Mouse (Mus musculus): Measurements from ENCODE around the gene Dnttip2.
"Not testable (repeated sequence)": the region's sequence is repeated elsewhere in the genome, so short reads cannot be mapped to it uniquely, and the experiment has no call there.

Gene Dnttip2

DNA sequence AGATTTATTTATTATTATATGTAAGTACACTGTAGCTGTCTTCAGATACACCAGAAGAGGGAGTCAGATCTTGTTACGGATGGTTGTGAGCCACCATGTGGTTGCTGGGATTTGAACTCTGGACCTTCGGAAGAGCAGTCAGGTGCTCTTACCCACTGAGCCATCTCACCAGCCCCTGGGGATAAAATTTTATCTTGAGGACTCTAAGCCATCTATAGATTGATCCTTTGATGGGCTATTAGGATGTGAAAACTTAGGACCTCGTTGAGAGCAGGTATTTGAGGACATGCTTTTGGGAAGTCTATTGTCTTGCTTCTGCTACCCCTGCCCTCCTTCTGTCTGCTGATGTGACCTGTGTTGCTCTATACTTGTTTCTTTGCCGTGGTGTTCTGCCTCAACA lies 15.2 kb downstream of the Dnttip2 start:
- not testable (repeated sequence) for DNase-seq (ENCODE audit: low read depth, low spot score)

DNA sequence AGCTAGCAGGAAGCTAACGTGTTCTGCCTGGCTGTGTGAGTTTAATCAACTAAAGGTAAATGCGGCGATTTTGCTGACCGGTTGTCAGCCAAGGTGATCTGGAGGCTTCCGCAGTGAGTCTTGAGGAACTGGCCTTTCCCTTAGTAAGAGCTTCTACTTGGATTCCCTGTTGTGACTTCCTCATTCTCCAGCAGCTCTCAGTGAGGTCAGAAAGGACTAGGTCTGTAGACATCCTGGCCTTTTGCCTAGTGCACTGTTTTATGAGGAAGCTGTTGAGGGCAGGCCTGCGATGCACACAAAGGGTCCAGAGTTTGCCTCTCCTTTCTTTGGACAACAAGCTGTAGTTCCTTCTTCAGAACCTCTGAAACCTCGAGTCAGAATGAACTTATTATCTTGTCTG lies 16.5 kb downstream of the Dnttip2 start:
- DNase-seq (ENCODE audit: low read depth, low spot score) = peak; percentile 61

DNA sequence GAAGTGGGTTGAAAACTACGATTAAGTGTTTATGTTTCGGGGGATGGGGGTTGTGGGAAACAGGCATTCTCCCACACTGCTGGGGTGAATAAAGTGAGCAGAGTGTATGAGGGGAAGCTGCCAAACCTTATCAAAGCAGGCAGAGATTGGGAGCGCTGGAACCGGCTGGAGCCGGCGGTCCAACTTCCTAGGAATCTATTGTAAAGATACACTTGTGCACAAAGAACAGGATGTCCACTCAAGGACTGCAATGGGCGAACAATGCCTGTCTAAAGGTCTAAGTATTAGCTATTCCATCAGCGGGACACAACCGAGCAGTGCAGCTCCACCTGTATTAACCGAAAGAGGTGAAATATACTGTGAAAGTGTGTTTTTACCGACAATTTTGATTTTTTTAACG lies 17.6 kb downstream of the Dnttip2 start:
- no peak for DNase-seq (ENCODE audit: low read depth, low spot score)

DNA sequence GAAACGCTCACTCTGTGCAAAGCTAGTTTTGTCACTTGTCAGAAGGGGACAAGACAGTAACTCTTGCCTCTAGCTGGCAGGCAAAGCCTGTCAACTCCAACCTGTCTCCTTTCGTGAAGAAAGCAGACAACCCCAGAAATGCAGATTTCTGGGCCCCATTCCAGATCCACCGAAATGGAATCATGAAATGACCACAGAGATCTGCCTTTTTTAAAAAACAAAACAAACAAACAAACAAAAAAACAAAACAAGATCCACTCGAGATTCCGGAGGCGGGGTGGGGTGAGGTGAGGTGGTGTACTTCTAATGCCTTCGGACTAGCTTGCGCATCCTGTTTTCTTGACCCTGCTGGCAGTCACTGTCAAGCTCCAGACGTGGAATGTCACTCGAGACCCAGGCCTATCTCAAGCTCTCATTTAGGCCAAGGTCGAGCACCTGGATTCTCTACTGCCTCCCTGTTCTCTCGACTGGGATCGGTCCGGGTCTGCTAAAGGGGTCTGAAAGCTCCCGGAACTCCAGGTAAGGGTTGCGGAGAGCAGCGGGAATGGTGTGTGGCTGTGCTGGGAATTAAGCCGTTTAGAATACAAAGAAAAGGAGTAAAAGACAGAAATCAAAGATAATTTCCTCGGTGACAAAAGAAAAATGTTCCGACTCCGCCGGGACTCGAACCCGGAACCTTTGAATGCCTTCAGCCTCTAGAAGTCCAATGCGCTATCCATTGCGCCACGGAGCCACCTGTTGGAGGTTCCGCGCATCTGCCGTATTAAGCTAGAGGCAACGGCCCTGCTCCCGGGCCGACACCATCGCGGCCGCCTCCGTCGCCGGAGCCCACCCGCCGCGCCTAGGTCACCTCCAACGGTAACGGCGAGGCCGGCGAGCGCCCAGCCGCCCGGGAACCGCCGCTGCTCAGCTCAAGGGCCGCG lies 18.4 kb downstream of the Dnttip2 start:
- no peak for DNase-seq (ENCODE audit: low read depth, low spot score)

DNA sequence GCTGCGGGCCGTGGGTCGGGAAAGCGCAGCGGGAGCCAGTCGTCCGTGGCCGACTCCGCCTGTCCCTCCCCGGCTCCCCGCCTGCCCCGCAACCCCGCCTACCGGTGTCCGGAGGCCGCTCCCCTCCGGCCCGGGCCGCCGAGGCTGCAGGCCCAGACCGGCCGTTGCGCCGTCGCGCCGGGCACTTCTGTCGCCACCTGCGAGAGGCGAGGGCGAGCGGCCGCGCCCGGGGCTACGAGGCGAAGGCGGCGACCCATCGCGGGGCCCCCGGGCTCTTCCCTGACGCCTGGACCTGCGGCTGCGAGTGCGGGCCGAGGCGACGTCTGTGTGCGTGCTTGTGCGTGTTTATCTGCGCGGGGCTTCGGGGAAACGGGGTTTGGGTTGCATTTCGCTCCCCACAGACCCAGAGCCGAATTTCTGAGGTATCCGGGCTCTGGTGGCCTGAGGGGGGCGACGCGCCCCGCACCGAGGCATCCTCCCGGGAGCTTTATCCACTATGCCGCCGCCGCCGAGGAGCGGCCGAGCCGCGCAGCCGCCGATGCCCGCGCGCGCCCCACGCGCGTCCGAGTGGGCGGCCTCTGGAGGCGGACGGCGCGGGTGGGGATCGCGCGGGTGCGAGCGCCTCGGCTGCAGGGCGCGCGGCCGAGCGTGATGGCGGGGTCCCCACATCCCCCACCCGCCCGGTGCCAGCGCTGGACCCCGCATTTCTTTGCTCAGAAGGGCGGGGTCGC lies 19.2 kb downstream of the Dnttip2 start:
- DNase-seq (ENCODE audit: low read depth, low spot score) = no peak

DNA sequence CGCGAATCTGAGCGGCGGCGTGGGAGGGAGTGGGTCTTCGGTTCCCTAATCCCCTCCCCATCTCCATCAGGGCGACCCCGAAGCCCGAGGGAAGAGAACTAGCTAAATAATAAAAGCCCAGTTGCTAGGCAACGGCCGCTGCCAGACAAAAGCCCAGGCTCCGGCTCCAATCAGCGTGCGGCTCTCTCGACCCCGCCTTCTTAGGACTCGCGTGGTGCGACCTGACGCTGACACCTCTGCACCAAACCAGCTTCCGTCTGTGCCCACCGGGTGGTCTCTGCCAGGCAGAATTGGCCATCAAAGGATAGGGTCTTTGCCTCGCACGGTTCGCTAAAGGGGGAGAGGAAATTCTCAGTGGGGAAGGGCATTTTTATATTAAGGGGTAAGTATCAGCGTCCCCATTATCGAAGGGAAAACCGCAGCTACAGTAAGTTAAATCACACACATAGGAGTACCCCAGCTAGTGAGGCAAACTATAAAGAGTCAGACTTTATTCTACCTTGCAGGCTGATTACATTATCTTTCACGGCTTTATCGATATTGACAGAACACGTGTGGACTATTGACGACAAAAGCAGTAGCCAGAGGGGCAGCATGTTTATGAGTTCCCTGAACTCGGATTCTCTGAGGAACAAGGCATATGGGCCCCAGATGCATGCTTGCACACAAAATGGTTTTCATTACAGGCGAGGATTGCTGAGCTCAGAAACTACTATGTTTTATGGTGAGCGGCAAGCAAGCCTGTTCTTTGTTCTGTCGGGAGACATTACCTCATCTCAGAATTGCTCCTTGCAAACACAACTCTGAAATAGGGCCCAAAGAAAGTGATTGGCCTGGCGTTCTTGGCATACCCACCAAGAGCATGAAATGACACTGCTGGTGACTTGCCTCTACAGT lies 20.0 kb downstream of the Dnttip2 start, which contains the start of gene Bcar3:
Bcar3 (plus strand) TSS at position 183 of the 897 bp plus-strand sequence.
- DNase-seq (ENCODE audit: low read depth, low spot score) = peak; percentile 94

DNA sequence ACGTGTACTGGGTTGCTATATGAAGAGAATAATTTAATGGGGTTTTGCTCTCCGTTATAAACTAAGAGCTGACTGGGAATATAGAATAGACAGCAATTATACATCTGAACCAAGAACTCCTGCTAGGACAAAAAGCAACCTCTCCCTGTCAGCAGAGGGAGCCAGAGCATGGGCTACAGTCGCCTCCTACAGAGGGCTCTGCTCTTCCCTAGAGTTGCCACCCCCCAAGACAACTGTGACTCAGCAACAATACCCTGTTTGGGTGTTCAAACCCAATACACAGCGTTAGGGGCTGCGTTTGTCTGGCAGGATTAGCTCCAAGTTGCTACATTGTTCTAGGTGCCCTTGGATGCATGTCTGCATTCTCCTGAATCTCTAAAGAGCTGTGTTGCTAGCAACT lies 21.3 kb downstream of the Dnttip2 start:
- peak; percentile 74 for DNase-seq (ENCODE audit: low read depth, low spot score)

DNA sequence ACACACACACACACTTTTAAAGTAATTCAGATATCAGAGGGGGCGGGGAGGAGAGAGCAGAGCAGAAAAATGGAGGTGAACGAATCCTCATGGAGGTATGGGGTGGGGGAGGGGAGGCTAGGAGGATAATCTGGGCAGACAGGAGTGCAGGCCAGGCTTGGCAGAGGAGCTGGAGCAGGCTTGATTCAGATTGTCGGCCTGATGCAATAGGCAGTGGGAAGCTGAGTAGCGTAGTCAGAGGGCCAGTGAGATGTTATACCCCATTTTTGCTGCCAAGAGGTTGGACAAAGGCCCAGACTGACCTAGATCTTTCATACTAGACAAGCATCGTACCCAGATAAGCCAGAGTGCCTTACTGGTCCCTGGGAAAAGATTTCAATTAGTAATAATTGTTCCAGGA lies 22.8 kb downstream of the Dnttip2 start:
- DNase-seq (ENCODE audit: low read depth, low spot score) = no peak

DNA sequence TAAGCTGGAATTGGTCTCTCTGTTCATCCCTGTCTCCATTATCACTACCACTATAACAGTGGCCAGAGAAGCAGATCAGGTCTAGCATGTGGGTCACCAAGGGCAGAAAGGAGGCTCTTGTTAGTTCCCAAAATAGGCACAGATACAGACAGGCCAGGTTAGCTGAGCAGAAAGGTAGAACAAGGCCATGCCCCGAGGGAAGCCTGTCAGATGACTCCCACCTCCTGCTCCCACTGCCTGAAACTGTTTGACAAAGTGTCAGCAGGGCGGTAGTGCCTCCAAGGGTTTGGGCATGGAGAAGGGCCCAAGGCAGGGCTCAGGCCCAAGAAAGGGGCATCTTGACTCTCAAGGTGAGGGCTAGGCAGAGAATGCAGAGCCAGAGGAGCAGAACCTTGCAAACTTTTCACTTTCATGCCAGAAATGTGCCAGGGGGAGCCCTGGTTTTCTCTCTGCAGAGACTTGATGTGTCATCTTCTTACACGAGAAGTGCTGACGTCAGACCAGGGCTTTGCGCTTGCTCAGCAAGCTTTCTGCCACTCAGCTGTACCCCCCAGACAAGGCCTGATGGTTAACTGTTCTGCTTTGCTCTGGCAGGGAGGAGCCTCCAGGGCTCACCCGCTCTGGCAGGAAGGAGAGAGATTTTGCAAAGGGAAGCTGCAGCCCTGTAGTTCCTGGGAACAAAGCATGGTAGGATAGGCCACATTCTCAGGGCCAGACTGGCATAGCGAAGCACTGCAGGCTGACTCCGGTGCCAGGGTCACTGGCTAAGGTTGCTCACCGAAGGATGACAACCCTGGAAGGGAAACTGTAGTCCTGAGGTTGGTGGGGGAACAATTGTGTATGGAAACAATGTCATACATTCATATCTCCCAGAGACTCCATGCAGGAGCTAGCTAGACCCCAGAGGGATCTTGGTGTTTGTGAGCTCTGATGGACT lies 27.1 kb downstream of the Dnttip2 start:
- DNase-seq (ENCODE audit: low read depth, low spot score) = peak; percentile 85

DNA sequence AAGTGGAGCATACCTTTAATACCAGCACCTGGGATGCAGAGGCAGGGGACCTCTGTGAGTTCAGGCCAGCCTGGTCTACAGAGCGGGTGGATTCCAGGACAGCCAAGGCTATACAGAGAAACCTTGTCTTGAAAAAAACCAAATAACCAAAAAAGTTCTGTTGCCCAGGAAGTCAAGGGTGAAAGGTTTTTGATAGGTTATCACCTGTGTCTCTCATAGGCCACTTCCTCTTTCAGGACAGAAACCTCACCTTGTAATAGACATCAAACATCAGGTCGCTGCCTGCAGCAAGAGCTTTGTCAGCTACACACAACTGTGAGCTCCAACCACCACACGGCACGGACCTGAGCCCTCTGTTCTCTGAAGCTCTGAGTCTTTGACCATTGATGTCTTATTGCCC lies 30.4 kb downstream of the Dnttip2 start:
- no peak for DNase-seq (ENCODE audit: low read depth, low spot score)

DNA sequence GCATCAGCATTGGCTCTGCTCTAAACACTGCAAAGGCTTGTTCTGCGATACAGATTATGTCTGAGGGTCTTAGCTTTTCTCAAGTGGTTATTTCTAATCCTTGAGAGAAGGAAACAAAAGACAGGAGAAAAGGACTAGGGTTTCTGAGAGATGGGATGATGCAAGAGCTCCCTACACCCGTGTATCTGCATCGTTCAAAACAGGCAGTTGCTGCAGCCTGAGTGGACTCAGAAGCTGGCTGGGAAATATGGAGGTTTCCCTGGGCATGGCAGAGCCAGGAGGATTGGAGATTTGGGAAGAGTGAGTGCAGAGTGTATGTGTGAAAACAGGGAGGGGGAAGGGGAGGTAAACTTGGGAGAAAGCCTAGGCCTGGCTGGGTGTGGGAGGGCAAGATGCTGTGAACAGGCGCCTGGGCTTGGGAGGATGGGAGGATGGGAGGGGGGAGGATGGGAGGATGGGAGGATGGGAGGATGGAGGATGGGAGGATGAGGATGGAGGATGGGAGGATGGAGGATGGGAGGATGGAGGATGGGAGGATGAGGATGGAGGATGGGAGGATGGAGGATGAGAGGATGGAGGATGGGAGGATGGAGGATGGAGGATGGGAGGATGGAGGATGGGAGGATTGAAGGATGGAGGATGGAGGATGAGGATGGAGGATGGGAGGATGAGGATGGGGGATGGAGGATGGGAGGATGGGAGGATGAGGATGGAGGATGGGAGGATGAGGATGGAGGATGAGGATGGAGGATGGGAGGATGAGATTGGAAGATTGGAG lies 33.9 kb downstream of the Dnttip2 start:
- no peak for DNase-seq (ENCODE audit: low read depth, low spot score)

DNA sequence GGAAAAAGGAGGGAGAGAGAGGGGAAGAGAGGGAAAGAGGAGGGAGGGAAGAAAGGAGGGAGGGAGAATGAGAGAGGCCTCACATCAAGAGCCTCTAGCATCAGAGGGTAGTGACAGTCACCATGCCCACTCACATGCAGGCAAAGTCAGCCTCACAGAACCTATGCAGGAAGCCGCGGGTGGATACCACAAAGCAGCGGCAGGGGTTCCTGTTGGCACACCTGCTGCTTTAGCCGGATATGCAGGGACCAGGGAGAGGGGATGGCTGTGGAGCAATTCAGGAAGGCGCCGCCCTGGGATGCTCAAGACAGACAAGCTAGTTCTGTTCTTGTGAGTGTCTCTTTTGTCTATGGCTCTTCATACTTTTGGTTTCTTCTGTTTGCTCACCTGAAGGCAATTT lies 34.8 kb downstream of the Dnttip2 start:
- no peak for DNase-seq (ENCODE audit: low read depth, low spot score)

DNA sequence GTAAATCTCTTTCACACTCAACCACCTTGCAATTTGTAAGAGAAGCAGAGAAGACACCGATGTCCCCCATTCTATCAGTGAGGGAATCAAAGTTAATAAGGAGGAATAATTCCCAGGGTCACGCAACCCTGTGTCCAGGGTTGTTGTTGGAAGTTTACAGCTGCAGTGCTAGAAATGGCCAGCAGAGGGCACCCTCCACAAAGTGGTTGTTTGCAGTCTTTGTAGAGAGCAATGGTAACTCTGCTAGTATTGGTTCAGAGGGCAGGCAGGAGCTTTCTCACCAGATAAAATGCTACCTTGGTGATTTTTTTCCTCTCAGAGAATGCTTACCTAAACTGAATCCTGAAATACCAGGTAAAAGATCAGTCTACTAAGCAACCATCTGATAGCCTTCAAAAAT lies 37.9 kb downstream of the Dnttip2 start:
- DNase-seq (ENCODE audit: low read depth, low spot score) = no peak

DNA sequence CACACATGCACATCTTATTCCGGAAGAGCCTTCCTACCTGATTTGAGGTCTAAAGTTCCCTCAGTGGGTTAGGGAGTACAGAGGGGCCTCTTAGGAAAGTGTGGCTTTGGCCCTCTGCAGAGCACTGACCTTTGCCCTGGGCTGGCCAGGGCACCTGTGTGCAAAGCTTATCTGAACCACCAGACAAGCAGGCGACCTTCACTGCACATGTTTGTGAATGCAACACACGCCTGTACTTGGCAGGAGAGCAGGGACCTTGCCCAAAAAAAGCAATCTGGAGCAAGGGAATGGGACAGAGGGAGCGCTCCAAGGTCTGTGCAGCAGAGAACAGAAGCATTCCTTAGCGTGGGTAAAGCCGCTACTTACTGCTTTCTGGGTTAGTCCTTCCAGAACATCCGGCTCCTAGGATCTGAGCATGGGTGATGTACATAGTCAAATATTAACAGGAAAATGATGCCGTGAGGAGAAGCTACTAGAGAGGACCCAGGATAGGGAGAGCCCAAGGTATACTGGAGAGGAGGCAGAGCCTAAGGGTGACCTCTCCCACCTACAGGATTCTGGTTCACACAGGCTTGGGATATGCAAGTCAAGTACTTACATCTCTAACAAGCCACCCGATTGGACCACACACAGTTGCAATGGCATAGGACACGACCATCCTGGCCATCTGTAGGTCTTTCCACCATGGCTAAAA lies 38.9 kb downstream of the Dnttip2 start:
- no peak for DNase-seq (ENCODE audit: low read depth, low spot score)

DNA sequence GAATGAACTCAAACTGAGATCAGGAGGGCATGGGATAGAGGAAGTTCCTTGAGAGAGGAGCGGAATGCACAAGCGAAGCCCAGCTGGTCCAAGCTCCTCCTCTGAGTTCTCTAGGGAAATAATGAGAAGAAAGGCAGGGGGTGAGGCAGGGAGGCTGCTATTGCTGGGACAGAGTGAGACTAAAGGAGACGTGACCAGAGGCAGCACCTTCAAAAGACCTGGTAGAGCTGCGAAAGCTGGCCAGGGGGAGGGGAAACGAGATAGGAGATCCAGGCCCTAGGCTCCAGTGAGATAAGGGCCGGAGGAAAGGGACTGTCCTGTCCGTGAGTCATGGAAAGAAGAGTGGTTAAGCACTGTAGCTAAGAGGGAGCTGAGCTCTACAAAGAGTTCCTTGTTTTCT lies 39.7 kb downstream of the Dnttip2 start:
- no peak for DNase-seq (ENCODE audit: low read depth, low spot score)

DNA sequence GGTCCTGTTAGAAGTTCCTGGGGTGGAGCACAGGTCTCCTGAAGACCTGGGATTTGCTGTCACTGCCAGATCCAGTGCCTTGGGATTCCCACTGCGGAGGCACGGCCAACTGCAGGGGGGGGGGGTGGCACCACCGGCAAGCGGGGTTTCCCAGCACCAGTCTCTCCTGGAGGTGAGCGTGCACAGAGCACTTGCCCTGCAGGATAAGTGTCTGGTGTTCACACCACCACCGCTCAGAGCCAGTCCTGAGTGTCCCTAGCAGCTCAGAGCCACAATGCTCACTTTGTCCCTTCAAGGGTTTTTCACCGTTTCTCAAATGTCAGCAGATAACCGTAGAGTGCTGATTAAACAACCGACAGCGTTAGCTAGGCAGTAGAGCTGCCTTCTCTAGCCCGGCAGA lies 42.4 kb downstream of the Dnttip2 start:
- no peak for DNase-seq (ENCODE audit: low read depth, low spot score)

DNA sequence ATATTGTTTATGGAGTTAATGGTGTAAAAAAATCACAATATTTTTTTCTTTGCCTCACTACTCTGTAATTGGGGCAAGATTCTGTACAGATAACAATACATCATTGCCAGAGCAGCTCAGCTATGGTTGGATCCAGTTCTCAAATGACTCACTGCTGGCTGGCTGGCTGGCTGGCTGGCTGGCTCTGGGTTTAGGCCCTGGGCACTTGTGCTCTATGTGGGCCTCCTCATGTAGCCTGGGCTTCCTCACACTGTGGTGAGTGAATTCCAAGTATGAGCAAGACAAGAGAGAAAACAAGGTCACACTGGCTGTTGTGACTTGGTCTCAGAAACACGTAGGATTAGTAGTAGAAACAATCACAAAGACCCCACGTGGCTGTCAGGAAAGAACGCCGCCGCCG lies 43.2 kb downstream of the Dnttip2 start:
- DNase-seq (ENCODE audit: low read depth, low spot score) = no peak

DNA sequence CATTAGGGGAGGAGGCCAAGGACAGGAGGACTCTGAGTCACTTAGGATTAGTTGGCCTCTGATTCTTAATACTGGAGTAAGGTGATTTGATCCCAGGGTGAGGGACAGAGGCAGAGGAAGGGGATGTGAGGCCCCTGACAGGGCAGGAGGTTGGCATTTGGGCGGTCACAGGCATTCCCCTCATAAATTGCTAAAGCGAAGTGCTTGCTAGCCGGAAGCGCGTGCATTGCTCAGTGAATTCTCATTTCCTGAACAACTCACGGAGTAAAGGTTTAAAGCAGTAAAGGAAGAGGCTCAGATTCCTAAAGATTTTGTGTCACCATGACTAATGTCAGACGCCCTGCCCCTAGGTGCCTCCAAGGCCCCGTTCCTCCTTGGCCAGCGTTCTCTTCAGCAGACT lies 48.0 kb downstream of the Dnttip2 start:
- DNase-seq (ENCODE audit: low read depth, low spot score) = no peak

DNA sequence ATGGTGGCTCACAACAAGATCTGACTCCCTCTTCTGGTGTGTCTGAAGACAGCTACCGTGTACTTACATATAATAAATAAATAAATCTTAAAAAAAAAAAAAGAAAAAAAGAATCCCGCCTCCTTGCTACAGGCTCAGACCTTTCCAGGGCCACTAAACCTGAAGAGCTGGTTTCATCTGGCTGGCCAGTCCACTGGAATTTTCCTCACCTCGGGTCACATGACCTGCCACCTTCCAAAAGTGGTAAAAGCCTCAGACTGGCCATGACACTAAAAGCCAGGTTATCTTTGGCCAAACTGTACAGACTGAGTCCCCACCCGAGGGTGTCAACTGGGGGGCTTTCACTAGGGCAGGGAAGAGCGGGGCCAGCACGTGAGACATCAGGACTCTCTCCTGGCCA lies 49.7 kb downstream of the Dnttip2 start:
- DNase-seq (ENCODE audit: low read depth, low spot score) = no peak
